8 mouse cellular contexts compared by ENCODE assay signal in genomic region chr11:70654923-70655570, GRCm38 (mm10). TPM values are rescaled to one million over a fixed set of nuclear protein-coding genes. Genes with fewer than 3 reads are reported as not detected.
A peak's percentile ranks its signal among the peaks of the same experiment; 100 is the strongest.
DNase-seq lines count a peak whose midpoint lies in the region; ATAC-seq and TF ChIP-seq lines count a peak whose summit lies in the region.

No protein-coding gene starts in this region.

- H3K9ac ChIP-seq in embryonic facial prominence, embryonic 14.5 days (ENCODE audit: low read depth, low read length): peak overlapping the region; percentile 92
- H3K9ac ChIP-seq in liver, embryonic 14.5 days (replicated peaks): peak overlapping the region; percentile 99
- peak overlapping the region; percentile 47; the same call in 1 of the 2 replicates for H3K9ac ChIP-seq in stomach, embryonic 15.5 days

- peaks cover 50% of the 10 kb centered on the region for H3K36me3 ChIP-seq in C2C12 (ENCODE audit: control insufficient read depth, insufficient read depth)
- peaks cover 38% of the 10 kb centered on the region for H3K36me3 ChIP-seq in embryonic facial prominence, embryonic 14.5 days (ENCODE audit: control insufficient read depth, insufficient read depth, low read length)
- H3K36me3 ChIP-seq in heart, embryonic 10.5 days: peaks cover 48% of the 10 kb centered on the region
- peaks cover 29% of the 10 kb centered on the region for H3K36me3 ChIP-seq in liver, embryonic 14.5 days (replicated peaks; ENCODE audit: control insufficient read depth, insufficient read depth, low read depth)
- H3K36me3 ChIP-seq in stomach, embryonic 15.5 days: peaks cover 20% of the 10 kb centered on the region

- peak; percentile 68 to 78 for DNase-seq in adrenal gland, postnatal 4 days (ENCODE audit: low spot score in 2 of 2)
- peak; percentile 95 for DNase-seq in embryonic facial prominence, embryonic 14.5 days (ENCODE audit: low spot score)
- peak; percentile 91 for DNase-seq in heart, embryonic 10.5 days (ENCODE audit: low spot score)
- peak; percentile 78 for DNase-seq in kidney, adult 9 months
- DNase-seq in liver, embryonic 14.5 days (ENCODE audit: low read depth in 3 of 3, low spot score in 3 of 3): peak; percentile 60 to 63 (median 63)
- DNase-seq in natural killer cell, adult 2 months (ENCODE audit: low spot score in 2 of 2): peak; percentile 71 to 75

- no peaks in the 10 kb centered on the region for H3K27me3 ChIP-seq in C2C12 (ENCODE audit: control insufficient read depth, insufficient read depth, insufficient read length)
- H3K27me3 ChIP-seq in embryonic facial prominence, embryonic 14.5 days (replicated peaks; ENCODE audit: control insufficient read depth, insufficient read depth, low read length): no peaks in the 10 kb centered on the region
- no peaks in the 10 kb centered on the region for H3K27me3 ChIP-seq in heart, embryonic 10.5 days (ENCODE audit: insufficient read depth, poor library complexity, severe bottlenecking)
- no peaks in the 10 kb centered on the region; the same call in 1 of the 2 replicates for H3K27me3 ChIP-seq in liver, embryonic 14.5 days (ENCODE audit: control insufficient read depth, insufficient read depth, low read length)
- no peaks in the 10 kb centered on the region for H3K27me3 ChIP-seq in stomach, embryonic 15.5 days (replicated peaks)

- TF ChIP-seq EP300 in liver, embryonic 14.5 days (IDR thresholded peaks at IDR 0.05; ENCODE audit: low read depth): no peak; the same call in 1 of the 2 replicates

- H3K4me1 ChIP-seq in embryonic facial prominence, embryonic 14.5 days (ENCODE audit: control insufficient read depth, insufficient read depth, low read length): peaks cover 39% of the 10 kb centered on the region
- H3K4me1 ChIP-seq in heart, embryonic 10.5 days: peaks cover 64% of the 10 kb centered on the region
- peaks cover 40 to 42% of the 10 kb centered on the region in 2 experiments for H3K4me1 ChIP-seq in liver, embryonic 14.5 days (replicated peaks; ENCODE audit: control insufficient read depth in 2 of 2, insufficient read depth in 2 of 2, low read length in 1 of 2)
- H3K4me1 ChIP-seq in stomach, embryonic 15.5 days: peaks cover 53% of the 10 kb centered on the region

- H3ac ChIP-seq in C2C12 (ENCODE audit: control insufficient read depth, insufficient read length, low read depth): peak overlapping the region; percentile 85

- H3K27ac ChIP-seq in embryonic facial prominence, embryonic 14.5 days (replicated peaks; ENCODE audit: low read depth, low read length): peak overlapping the region; percentile 90
- H3K27ac ChIP-seq in heart, embryonic 10.5 days: peak overlapping the region; percentile 97
- peak overlapping the region; percentile 91 for H3K27ac ChIP-seq in liver, embryonic 14.5 days
- H3K27ac ChIP-seq in stomach, embryonic 15.5 days: peak overlapping the region; percentile 97

- peaks cover 94% of the 10 kb centered on the region for H3K79me2 ChIP-seq in C2C12 (ENCODE audit: control insufficient read depth, insufficient read depth)

- no peak for TF ChIP-seq CTCF in C2C12 (IDR thresholded peaks at IDR 0.05; ENCODE audit: control insufficient read depth, insufficient read depth, insufficient read length)
- TF ChIP-seq CTCF in liver, embryonic 14.5 days (IDR thresholded peaks at IDR 0.05; ENCODE audit: low read depth): no peak

- WGBS in embryonic facial prominence, embryonic 14.5 days: under 1% methylated on average over 28 of the region's 48 CpGs
- WGBS in heart, embryonic 10.5 days: under 1% methylated on average over 48 of the region's 48 CpGs
- WGBS in liver, embryonic 14.5 days (ENCODE audit: insufficient replicate concordance): under 1% methylated on average over 48 of the region's 48 CpGs
- under 1% methylated on average over 48 of the region's 48 CpGs for WGBS in stomach, embryonic 15.5 days

- peak overlapping the region; percentile 98 for H3K4me2 ChIP-seq in embryonic facial prominence, embryonic 14.5 days (ENCODE audit: low read depth, low read length)
- H3K4me2 ChIP-seq in liver, embryonic 14.5 days (ENCODE audit: low read depth): peak overlapping the region; percentile 85
- H3K4me2 ChIP-seq in stomach, embryonic 15.5 days: peak overlapping the region; percentile 94

- H3K4me3 ChIP-seq in C2C12 (ENCODE audit: insufficient read depth, poor library complexity, severe bottlenecking): peak overlapping the region; percentile 99
- H3K4me3 ChIP-seq in embryonic facial prominence, embryonic 14.5 days (ENCODE audit: low read depth, low read length): peak overlapping the region; percentile 64
- H3K4me3 ChIP-seq in heart, embryonic 10.5 days: peak overlapping the region; percentile 100
- H3K4me3 ChIP-seq in liver, embryonic 14.5 days (ENCODE audit: insufficient read depth in 1 of 2, low read depth in 2 of 2, low read length in 2 of 2): peak overlapping the region; percentile 66 to 97
- peak overlapping the region; percentile 73 for H3K4me3 ChIP-seq in stomach, embryonic 15.5 days (replicated peaks)

- no peaks in the 10 kb centered on the region for H3K9me3 ChIP-seq in embryonic facial prominence, embryonic 14.5 days (ENCODE audit: control insufficient read depth, low read length)
- H3K9me3 ChIP-seq in heart, embryonic 10.5 days: no peaks in the 10 kb centered on the region
- H3K9me3 ChIP-seq in liver, embryonic 14.5 days (ENCODE audit: control insufficient read depth, low read length): no peaks in the 10 kb centered on the region
- H3K9me3 ChIP-seq in stomach, embryonic 15.5 days: no peaks in the 10 kb centered on the region

- peak; percentile 53 for ATAC-seq in embryonic facial prominence, embryonic 14.5 days (ENCODE audit: low read depth)
- ATAC-seq in liver, embryonic 14.5 days (ENCODE audit: insufficient read depth): peak; percentile 60
- ATAC-seq in stomach, embryonic 15.5 days (ENCODE audit: insufficient read depth, low FRiP score, low read depth): peak; percentile 44

- H3K79me3 ChIP-seq in C2C12 (ENCODE audit: low read depth): peaks cover 71% of the 10 kb centered on the region

TF ChIP-seq in C2C12, 6 proteins besides CTCF, POLR2A, EP300 and RAD21:
- no peak for TF ChIP-seq MYOG (IDR thresholded peaks at IDR 0.05; ENCODE audit: control insufficient read depth, extremely low read depth, insufficient read length)
- peak; percentile 69 for TF ChIP-seq MAX (IDR thresholded peaks at IDR 0.05)
- TF ChIP-seq CEBPB (IDR thresholded peaks at IDR 0.05; ENCODE audit: low read depth): no peak
- no peak for TF ChIP-seq FOSL1 (IDR thresholded peaks at IDR 0.05; ENCODE audit: insufficient read depth, low read length, poor library complexity, severe bottlenecking)
- no peak for TF ChIP-seq USF1 (IDR thresholded peaks at IDR 0.05; ENCODE audit: low read depth)
- TF ChIP-seq MYOD1 (IDR thresholded peaks at IDR 0.05; ENCODE audit: control insufficient read depth, insufficient read length, low read depth): no peak

RNA-seq across cellular contexts. Expression of gene Pfn1, which starts 0.6 kb away (rescaled TPM):
- 4,207 TPM for polyA plus RNA-seq in C2C12 (2012; fragmentation: generic; extraction: Trizol)
- total RNA-seq in adrenal gland, postnatal 4 days (2021): 100 to 1,000 TPM; 804 to 830 TPM
- polyA plus RNA-seq in embryonic facial prominence, embryonic 14.5 days (2014; fragmentation: Nextera tagmentation; extraction: Ambion mirVana): 1,605 and 1,712 TPM in 2 replicates
- 2,022 and 2,208 TPM in 2 replicates for polyA plus RNA-seq in heart, embryonic 10.5 days (2016; fragmentation: Nextera tagmentation; extraction: Ambion mirVana)
- 421 and 438 TPM in 2 replicates for polyA plus RNA-seq in liver, embryonic 14.5 days (2012; rRNA removed)
- 957 and 1,007 TPM in 2 replicates for polyA plus RNA-seq in liver, embryonic 14.5 days (2014; fragmentation: Nextera tagmentation; extraction: Ambion mirVana)
- 1,701 and 2,042 TPM in 2 replicates for polyA plus RNA-seq in stomach, embryonic 15.5 days (2015; fragmentation: Nextera tagmentation; extraction: Ambion mirVana)

RNA-seq across cellular contexts. Expression of gene Eno3, which starts 2.0 kb away (rescaled TPM):
- polyA plus RNA-seq in C2C12 (2012; fragmentation: generic; extraction: Trizol): 1,151 TPM
- 100 to 1,000 TPM in 1 of 2 experiments, 10 to 100 TPM in 1; 72.6 to 112 TPM for total RNA-seq in adrenal gland, postnatal 4 days (2021)
- polyA plus RNA-seq in embryonic facial prominence, embryonic 14.5 days (2014; fragmentation: Nextera tagmentation; extraction: Ambion mirVana): 165 and 289 TPM in 2 replicates
- 188 and 256 TPM in 2 replicates for polyA plus RNA-seq in heart, embryonic 10.5 days (2016; fragmentation: Nextera tagmentation; extraction: Ambion mirVana)
- polyA plus RNA-seq in liver, embryonic 14.5 days (2012; rRNA removed): 3.4 and 3.7 TPM in 2 replicates
- polyA plus RNA-seq in liver, embryonic 14.5 days (2014; fragmentation: Nextera tagmentation; extraction: Ambion mirVana): 3.6 and 3.9 TPM in 2 replicates
- polyA plus RNA-seq in stomach, embryonic 15.5 days (2015; fragmentation: Nextera tagmentation; extraction: Ambion mirVana): 13.9 and 16.6 TPM in 2 replicates

RNA-seq across cellular contexts. Expression of gene Slc25a11, which starts 7.8 kb away (rescaled TPM):
- 136 TPM for polyA plus RNA-seq in C2C12 (2012; fragmentation: generic; extraction: Trizol)
- 100 to 1,000 TPM; 153 TPM for total RNA-seq in adrenal gland, postnatal 4 days (2021)
- 147 and 165 TPM in 2 replicates for polyA plus RNA-seq in embryonic facial prominence, embryonic 14.5 days (2014; fragmentation: Nextera tagmentation; extraction: Ambion mirVana)
- 207 and 246 TPM in 2 replicates for polyA plus RNA-seq in heart, embryonic 10.5 days (2016; fragmentation: Nextera tagmentation; extraction: Ambion mirVana)
- 39.0 and 43.9 TPM in 2 replicates for polyA plus RNA-seq in liver, embryonic 14.5 days (2012; rRNA removed)
- 60.8 and 67.8 TPM in 2 replicates for polyA plus RNA-seq in liver, embryonic 14.5 days (2014; fragmentation: Nextera tagmentation; extraction: Ambion mirVana)
- polyA plus RNA-seq in stomach, embryonic 15.5 days (2015; fragmentation: Nextera tagmentation; extraction: Ambion mirVana): 150 and 151 TPM in 2 replicates

RNA-seq across cellular contexts. Expression of gene Rnf167, which starts 8.0 kb away (rescaled TPM):
- 9.0 TPM for polyA plus RNA-seq in C2C12 (2012; fragmentation: generic; extraction: Trizol)
- total RNA-seq in adrenal gland, postnatal 4 days (2021): 100 to 1,000 TPM; 100 to 106 TPM
- 100 and 105 TPM in 2 replicates for polyA plus RNA-seq in embryonic facial prominence, embryonic 14.5 days (2014; fragmentation: Nextera tagmentation; extraction: Ambion mirVana)
- 68.3 and 74.4 TPM in 2 replicates for polyA plus RNA-seq in heart, embryonic 10.5 days (2016; fragmentation: Nextera tagmentation; extraction: Ambion mirVana)
- 47.7 and 48.4 TPM in 2 replicates for polyA plus RNA-seq in liver, embryonic 14.5 days (2012; rRNA removed)
- 56.0 and 66.9 TPM in 2 replicates for polyA plus RNA-seq in liver, embryonic 14.5 days (2014; fragmentation: Nextera tagmentation; extraction: Ambion mirVana)
- 97.2 and 108 TPM in 2 replicates for polyA plus RNA-seq in stomach, embryonic 15.5 days (2015; fragmentation: Nextera tagmentation; extraction: Ambion mirVana)

RNA-seq across cellular contexts. Expression of gene Spag7, which starts 14.2 kb away (rescaled TPM):
- polyA plus RNA-seq in C2C12 (2012; fragmentation: generic; extraction: Trizol): 75.4 TPM
- 10 to 100 TPM; 82.0 to 87.2 TPM for total RNA-seq in adrenal gland, postnatal 4 days (2021)
- polyA plus RNA-seq in embryonic facial prominence, embryonic 14.5 days (2014; fragmentation: Nextera tagmentation; extraction: Ambion mirVana): 88.9 and 97.1 TPM in 2 replicates
- 204 and 209 TPM in 2 replicates for polyA plus RNA-seq in heart, embryonic 10.5 days (2016; fragmentation: Nextera tagmentation; extraction: Ambion mirVana)
- 24.6 and 42.0 TPM in 2 replicates for polyA plus RNA-seq in liver, embryonic 14.5 days (2012; rRNA removed)
- polyA plus RNA-seq in liver, embryonic 14.5 days (2014; fragmentation: Nextera tagmentation; extraction: Ambion mirVana): 27.4 and 29.6 TPM in 2 replicates
- polyA plus RNA-seq in stomach, embryonic 15.5 days (2015; fragmentation: Nextera tagmentation; extraction: Ambion mirVana): 152 and 156 TPM in 2 replicates

Comparison
In these comparisons a context has a peak if more than half of its experiments do, and no peak if none do; other contexts are left out.
1. Peak in every context shown above with its lines: DNase-seq, ATAC-seq, H3K4me3 ChIP-seq and H3K27ac ChIP-seq.
2. H3K9ac ChIP-seq: peak in every context shown above with its lines; median percentile 99 in liver, embryonic 14.5 days; 92 in embryonic facial prominence, embryonic 14.5 days; 47 in stomach, embryonic 15.5 days.